Mouse (Mus musculus): ENCODE measurements around the gene Hspa1l. TPM values are rescaled to one million over a fixed set of nuclear protein-coding genes. Genes with fewer than 3 reads are reported as not detected.
A peak's percentile ranks its signal among the peaks of the same experiment; 100 is the strongest.
"Not testable (repeated sequence)": the region's sequence is repeated elsewhere in the genome, so short reads cannot be mapped to it uniquely, and the experiment has no call there.

Hspa1l gene
- polyA plus RNA-seq, 1 experiment from 2014 or later = 1.2 TPM

DNA sequence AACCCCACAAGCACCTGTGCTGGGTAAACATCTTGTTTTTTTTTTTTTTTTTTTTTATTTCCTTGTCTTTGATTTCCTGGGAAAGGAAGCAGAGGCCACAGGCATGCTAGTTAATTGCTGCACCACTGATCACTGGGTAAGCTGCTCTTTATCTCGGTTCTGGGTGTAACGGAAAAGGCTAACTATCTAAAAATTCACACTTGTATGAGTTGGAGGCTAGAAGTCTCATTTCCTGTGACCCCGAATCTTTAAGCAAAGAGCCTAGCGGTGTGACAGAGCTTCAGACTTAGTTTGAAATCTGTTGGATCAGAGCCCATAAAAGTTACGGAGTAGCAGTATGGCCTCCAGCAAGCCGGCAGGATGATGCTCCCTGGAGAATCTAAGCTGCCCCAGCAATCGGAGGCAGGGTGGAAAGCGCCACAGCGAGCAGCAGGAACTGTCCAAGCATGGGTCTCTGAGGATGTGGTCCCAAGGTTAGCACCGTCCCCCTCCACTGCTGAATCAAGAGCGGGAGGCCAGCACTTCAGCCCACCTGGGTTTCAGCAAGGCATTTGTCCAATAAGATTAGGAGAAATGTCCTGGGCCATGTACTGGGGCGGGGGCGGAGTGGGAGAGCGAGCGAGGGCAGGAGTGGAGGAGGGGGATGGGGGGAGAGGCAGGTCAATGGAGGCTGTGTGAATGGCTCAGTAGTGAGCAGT lies 31.0 kb upstream of the Hspa1l start:
- ATAC-seq (ENCODE audit: low FRiP score) = no peak
- 0 out of 2 replicates have a peak overlapping the region, but pooled peaks have one; percentile 44 for H3K27ac ChIP-seq
- H3K9ac ChIP-seq = peak overlapping the region; percentile 30

DNA sequence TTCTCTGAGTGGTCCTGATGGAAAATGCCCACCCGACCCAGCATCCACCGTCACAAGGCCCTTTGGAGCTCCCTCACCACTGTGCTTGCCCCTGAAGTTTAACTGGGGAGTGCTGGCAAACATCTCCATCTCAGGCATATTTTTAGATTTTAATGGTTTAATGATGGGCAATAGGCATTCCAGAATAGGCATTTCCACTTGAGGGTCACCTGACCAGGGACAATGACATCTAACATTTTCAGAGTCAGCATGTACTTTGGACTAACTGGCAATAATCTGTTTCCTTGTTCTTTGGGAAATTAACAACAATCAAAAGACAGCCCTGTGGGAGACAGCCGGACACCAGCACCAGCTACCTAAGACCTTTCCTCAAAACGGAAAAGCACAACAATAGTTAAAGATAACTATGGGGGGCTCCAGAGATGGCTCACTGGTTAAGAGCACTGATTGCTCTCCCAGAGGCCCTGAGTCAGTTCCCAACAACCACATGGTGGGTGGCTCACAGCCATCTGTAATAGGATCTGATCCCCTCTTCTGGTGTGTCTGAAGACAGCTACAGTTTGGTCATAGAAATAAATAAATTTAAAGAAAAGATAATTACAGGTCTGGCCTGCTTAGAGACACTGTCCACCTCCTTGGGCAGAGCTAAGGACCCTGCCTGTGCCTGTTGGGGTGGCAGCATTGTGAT lies 29.2 kb upstream of the Hspa1l start:
- 86% methylated on average over 4 of the region's 4 CpGs for WGBS
- Histone ChIP-seq H3K27ac (no peak overlapping the region), H3K36me3 (replicated peaks) (no peaks in the 10 kb centered on the region), H3K4me1 (peaks cover 7% of the 10 kb centered on the region), H3K4me2 (no peak overlapping the region), H3K9ac (no peak overlapping the region), H3K27me3 (no peaks in the 10 kb centered on the region), H3K9me3 (no peaks in the 10 kb centered on the region), H3K4me3 (replicated peaks) (no peak overlapping the region)
- no peak for ATAC-seq (ENCODE audit: low FRiP score)

More for the DNA sequence above, 31.0 kb upstream of the Hspa1l start:
- no peaks in the 10 kb centered on the region for H3K9me3 ChIP-seq
- peak overlapping the region; percentile 45 for H3K4me2 ChIP-seq
- no peaks in the 10 kb centered on the region for H3K27me3 ChIP-seq
- H3K4me3 ChIP-seq (replicated peaks) = peak overlapping the region; percentile 27
- H3K4me1 ChIP-seq = peaks cover 7% of the 10 kb centered on the region
- H3K36me3 ChIP-seq (replicated peaks) = no peaks in the 10 kb centered on the region; the same call in 1 of the 2 replicates
- 8% methylated on average over 15 of the region's 15 CpGs for WGBS

DNA sequence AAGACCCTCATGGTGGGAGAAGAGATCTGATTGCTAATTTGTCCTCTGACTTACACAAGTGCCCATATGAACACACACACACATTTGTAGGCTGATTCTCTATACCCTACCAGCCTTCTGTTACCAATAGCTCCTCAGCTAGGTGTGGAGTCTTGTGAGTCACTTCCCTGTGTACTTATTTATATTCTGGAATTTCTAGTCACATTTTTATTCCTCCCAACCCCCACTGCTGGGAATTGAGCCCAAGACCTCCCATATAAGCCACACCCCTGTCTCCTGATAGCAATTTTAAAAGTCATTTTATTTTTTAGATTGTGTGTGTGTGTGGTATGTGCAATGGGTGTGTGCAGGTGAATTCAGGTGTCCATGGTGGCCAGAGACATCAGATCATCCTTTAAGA lies 28.1 kb upstream of the Hspa1l start:
- H3K9me3 ChIP-seq = no peaks in the 10 kb centered on the region
- ATAC-seq (ENCODE audit: low FRiP score) = no peak
- H3K27ac ChIP-seq = no peak overlapping the region
- H3K27me3 ChIP-seq = no peaks in the 10 kb centered on the region
- H3K36me3 ChIP-seq (replicated peaks) = peaks cover 1% of the 10 kb centered on the region
- H3K9ac ChIP-seq = no peak overlapping the region
- H3K4me2 ChIP-seq = no peak overlapping the region
- peaks cover 7% of the 10 kb centered on the region for H3K4me1 ChIP-seq
- no peak overlapping the region for H3K4me3 ChIP-seq (replicated peaks)

DNA sequence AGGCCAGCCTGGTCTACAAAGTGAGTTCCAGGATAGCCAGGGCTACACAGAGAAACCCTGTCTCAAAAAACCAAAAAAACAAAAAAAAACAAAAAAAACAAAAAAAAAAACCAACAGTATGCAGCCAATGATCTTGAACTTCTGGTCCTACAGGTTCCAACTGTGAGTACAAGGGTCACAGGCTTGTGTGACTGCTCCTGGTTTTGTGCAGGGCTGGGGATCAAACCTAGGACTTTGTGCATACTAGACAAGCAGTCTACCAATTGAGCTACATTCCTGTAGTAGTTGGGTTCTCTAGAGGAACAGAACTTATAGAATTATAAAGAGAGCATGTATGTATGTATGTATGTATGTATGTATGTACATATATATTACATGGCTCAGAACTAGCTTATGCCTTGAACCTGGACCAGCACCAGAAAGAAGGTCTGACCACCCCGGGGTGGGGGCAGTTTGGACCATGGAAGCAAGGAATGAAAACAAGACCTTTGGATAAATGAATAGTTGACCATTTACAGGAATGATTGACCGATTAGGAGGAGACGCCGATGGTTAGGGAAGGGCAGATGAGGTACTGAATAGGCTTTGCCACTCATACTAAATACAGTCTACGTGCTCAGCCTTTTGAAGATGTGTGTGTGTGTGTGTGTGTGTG lies 25.9 kb upstream of the Hspa1l start:
- H3K36me3 ChIP-seq (replicated peaks) = peaks cover 18% of the 10 kb centered on the region
- no peaks in the 10 kb centered on the region for H3K27me3 ChIP-seq
- no peak overlapping the region for H3K4me3 ChIP-seq (replicated peaks)
- H3K27ac ChIP-seq = no peak overlapping the region
- ATAC-seq (ENCODE audit: low FRiP score) = no peak
- 90% methylated on average over 5 of the region's 5 CpGs for WGBS
- H3K9ac ChIP-seq = no peak overlapping the region
- H3K4me1 ChIP-seq = peaks cover 18% of the 10 kb centered on the region
- no peaks in the 10 kb centered on the region for H3K9me3 ChIP-seq
- H3K4me2 ChIP-seq = no peak overlapping the region

DNA sequence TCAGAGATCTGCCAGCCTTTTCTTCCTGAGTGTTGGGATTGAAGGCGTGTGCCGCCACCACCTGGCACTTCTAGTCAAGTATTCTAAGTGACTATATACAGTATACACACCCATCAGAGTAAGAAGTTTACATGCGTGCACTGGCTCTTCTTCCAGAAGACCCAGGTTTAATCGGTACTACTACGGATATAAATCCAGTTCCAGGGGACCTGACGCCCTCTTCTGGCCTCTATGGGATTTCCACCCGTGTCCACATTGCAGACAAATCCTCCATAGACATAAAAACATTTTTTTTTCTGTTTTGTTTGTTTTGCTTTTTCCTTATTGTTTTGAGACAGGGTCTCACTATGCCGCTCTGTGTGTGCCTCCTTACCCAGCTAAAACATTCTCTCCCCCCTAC lies 24.9 kb upstream of the Hspa1l start:
- H3K4me1 ChIP-seq = peaks cover 14% of the 10 kb centered on the region
- H3K27me3 ChIP-seq = no peaks in the 10 kb centered on the region
- no peak overlapping the region for H3K4me3 ChIP-seq (replicated peaks)
- no peak overlapping the region for H3K4me2 ChIP-seq
- H3K9me3 ChIP-seq = no peaks in the 10 kb centered on the region
- H3K9ac ChIP-seq = no peak overlapping the region
- ATAC-seq (ENCODE audit: low FRiP score) = no peak
- H3K27ac ChIP-seq = no peak overlapping the region
- H3K36me3 ChIP-seq (replicated peaks) = peaks cover 18% of the 10 kb centered on the region
- WGBS = 27% methylated on average over 8 of the region's 8 CpGs

DNA sequence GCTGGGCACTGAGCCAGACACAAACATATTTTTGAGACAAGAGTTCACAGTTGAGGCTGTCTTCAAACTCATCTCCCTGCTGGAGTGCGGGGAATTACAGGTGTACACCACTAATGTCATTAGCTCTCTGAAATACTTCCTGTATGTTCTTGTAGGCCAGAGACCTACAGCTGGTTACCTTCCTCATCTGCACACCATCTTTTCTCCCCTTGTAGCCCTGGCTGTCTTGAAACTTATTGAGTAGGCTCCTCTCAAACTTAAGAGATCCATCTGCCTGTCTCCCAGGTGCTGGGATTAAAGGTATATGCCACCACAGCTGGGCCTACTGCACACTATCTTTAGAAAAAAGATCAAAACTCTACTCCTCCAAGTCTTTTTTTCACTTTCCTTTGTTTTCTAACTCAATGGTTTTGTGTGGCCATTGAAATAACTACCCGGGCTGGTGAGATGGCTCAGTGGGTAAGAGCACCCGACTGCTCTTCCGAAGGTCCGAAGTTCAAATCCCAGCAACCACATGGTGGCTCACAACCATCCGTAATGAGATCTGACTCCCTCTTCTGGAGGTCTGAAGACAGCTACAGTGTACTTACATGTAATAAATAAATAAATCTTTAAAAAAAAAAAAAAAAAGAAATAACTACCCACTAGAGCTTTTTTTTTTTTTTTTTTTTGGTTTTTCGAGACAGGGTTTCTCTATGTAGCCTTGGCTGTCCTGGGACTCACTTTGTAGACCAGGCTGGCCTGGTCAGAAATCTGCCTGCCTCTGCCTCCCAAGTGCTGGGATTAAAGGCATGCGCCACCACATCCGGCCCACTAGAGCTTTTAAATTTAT lies 23.6 kb upstream of the Hspa1l start:
- H3K4me3 ChIP-seq (replicated peaks); ATAC-seq (ENCODE audit: low FRiP score); H3K4me2 ChIP-seq; H3K27me3 ChIP-seq; H3K9me3 ChIP-seq; H3K9ac ChIP-seq: not testable (repeated sequence)
- H3K27ac ChIP-seq = 0 out of 2 replicates have a peak overlapping the region, but pooled peaks have one; percentile 56
- 66% methylated on average over 9 of the region's 9 CpGs for WGBS
- H3K4me1 ChIP-seq = peaks cover 14% of the 10 kb centered on the region
- H3K36me3 ChIP-seq (replicated peaks) = peaks cover 18% of the 10 kb centered on the region

DNA sequence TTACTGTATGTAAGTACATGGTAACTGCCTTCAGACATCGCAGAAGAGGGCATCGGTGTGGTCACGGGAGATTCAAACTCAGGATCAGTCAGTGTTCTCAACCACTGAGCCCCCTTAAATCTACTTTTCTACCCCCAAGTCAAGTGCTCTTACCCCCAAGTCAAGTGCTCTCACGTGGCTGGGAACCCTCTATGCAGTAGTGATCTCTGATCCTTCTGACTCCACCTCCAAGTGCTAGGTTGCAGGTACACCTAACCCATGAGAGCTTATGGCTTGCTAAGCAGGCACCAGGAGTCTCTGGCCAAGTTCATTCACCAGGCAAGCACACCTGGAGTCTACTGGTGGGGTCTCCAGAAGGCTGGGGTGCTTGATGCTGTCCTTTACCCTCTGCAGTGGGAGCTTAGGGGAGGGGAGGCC lies 22.9 kb upstream of the Hspa1l start:
- 35% methylated on average over 4 of the region's 4 CpGs for WGBS
- no peak for ATAC-seq (ENCODE audit: low FRiP score)
- Histone ChIP-seq H3K9me3 (no peaks in the 10 kb centered on the region), H3K4me3 (replicated peaks) (0 out of 2 replicates have a peak overlapping the region, but pooled peaks have one; percentile 95), H3K27me3 (peaks cover 3% of the 10 kb centered on the region; the same call in 1 of the 2 replicates), H3K4me1 (peaks cover 14% of the 10 kb centered on the region), H3K4me2 (0 out of 2 replicates have a peak overlapping the region, but pooled peaks have one; percentile 73), H3K27ac (peak overlapping the region; percentile 62), H3K36me3 (replicated peaks) (peaks cover 18% of the 10 kb centered on the region), H3K9ac (no peak overlapping the region)

DNA sequence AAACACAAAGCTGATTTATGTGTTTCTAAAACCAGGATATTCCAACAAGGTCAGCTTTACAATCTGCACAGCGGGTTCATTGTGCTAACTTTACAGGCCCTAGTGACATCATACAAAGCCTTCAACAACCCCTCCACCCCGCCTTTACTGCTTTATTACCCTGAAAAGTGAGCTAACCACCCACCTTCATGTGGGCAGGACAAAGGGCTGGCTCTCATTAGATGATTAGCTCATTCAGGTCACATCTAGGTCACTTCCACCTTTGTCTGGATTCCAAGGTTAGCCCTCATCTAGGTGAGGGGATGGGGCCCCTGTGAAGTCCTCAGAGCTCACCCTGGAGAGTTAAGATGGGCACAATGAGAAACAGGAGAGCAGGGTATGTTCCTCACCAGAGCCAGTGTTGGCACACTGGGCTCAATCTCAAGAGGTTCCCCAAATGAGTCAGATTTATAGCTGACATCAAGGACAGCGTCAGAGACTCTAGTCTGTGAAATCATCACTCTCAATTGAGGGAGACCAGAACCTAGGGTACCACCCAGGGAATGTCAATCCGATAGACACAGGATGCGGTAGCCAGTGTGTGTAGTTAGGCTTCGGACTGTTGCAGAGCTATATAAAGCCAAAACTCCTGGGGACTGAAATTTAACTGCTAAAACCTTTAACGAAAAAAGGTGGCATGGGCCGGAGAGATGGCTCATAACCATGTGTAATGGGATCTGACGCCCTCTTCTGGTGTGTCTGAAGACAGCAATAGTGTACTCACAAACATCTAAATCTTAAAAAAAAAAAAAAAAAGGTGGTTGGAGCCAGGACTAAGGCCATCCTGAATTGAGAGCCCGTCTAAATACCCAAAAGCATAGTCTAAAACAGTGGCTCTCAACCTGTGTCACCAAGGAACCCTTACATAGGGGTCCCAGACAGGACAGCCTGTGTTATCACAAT lies 21.7 kb upstream of the Hspa1l start:
- Histone ChIP-seq H3K9me3 (no peaks in the 10 kb centered on the region), H3K4me3 (replicated peaks) (peak overlapping the region; percentile 95), H3K4me2 (peak overlapping the region; percentile 73), H3K27me3 (peaks cover 15% of the 10 kb centered on the region), H3K27ac (peak overlapping the region; percentile 93), H3K4me1 (peaks cover 14% of the 10 kb centered on the region), H3K9ac (peak overlapping the region; percentile 95), H3K36me3 (replicated peaks) (peaks cover 18% of the 10 kb centered on the region)
- 28% methylated on average over 10 of the region's 10 CpGs for WGBS
- no peak for ATAC-seq (ENCODE audit: low FRiP score)

DNA sequence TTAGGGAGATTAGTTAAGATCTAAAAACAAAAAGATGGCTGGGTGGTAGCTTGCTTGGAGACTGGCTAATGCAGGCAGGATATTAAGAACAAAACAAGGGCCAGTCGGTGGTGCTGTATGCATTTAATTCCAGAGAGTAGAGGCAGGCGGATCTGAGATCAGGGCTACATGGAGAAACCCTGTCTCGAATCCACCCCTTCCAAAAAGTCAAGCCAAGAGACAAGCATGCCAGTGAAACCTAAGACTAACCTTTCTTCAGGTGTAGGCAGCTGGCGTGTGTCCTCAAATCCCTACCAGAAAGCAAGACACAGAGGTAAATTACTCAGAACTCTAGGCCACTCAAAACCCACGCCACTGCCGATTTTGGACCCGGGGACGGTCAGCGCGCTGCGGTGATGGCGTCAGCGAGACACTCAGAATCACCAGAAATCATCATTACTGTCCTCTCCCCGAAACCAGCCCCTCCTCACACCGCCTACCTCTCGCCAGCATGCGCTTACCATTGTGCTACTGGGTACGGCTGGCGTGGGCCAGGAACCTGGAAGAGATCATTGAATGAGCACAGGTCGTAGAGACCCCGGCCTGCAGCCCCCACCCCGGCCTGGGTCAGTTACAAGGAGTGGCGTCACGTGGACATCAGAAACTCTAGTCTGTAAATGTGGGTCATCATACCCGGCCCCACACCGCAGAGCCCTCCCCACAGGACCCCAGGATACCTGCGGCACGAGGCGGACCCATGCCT lies 20.7 kb upstream of the Hspa1l start:
- Histone ChIP-seq H3K4me2 (peak overlapping the region; percentile 73), H3K27me3 (peaks cover 20% of the 10 kb centered on the region), H3K4me1 (peaks cover 14% of the 10 kb centered on the region), H3K27ac (peak overlapping the region; percentile 93), H3K36me3 (replicated peaks) (peaks cover 18% of the 10 kb centered on the region), H3K9ac (peak overlapping the region; percentile 95), H3K4me3 (replicated peaks) (peak overlapping the region; percentile 95), H3K9me3 (no peaks in the 10 kb centered on the region)
- no peak for ATAC-seq (ENCODE audit: low FRiP score)
- under 1% methylated on average over 29 of the region's 29 CpGs for WGBS

DNA sequence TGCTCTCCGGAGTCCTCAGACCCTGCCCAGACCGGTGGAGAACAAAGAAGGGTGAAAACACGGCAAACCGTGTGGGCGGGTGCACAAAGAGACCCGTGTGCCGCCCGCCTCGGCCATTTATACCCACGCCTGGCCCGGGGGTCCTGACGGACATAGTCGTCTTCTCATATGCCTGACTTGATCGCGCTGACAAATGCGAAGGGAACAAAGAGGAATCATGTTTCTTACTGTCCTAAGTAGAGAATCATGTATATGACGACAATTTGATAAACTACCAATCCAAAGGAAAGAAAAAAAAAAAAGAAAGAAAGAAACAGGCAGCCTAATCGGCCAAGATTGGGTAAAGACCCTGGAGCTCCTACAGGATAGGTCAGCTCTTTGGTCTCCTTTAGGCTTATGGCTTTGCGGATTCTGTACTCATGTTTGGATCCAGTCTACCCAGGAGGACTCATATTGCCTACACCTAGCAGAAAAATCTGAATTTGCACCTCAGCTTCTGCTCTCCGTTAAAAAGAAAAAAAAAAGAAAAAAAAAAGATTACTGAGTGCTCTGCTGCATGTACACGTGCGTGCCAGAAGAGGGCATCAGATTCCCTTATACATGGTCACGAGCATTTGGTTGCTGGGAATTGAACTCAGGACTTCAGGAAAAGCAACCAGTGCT lies 20.0 kb upstream of the Hspa1l start:
- Histone ChIP-seq H3K9ac (peak overlapping the region; percentile 95), H3K36me3 (replicated peaks) (peaks cover 18% of the 10 kb centered on the region)
- under 1% methylated on average over 23 of the region's 23 CpGs for WGBS

More for the DNA sequence above, 20.0 kb upstream of the Hspa1l start:
- H3K27me3 ChIP-seq = peaks cover 22% of the 10 kb centered on the region
- no peaks in the 10 kb centered on the region for H3K9me3 ChIP-seq
- peak overlapping the region; percentile 73 for H3K4me2 ChIP-seq
- H3K27ac ChIP-seq = peak overlapping the region; percentile 93
- peak; percentile 90 for ATAC-seq (ENCODE audit: low FRiP score)
- H3K4me3 ChIP-seq (replicated peaks) = peak overlapping the region; percentile 95
- H3K4me1 ChIP-seq = peaks cover 14% of the 10 kb centered on the region

Data from forebrain, embryonic 12.5 days (tissue).